Mouse (Mus musculus) limb, embryonic 11.5 days (tissue): ENCODE measurements around the gene Socs7. TPM values are rescaled to one million over a fixed set of nuclear protein-coding genes. Genes with fewer than 3 reads are reported as not detected.
"Not testable (repeated sequence)": the region's sequence is repeated elsewhere in the genome, so short reads cannot be mapped to it uniquely, and the experiment has no call there.

Source experiments
- ATAC-seq: fragments of 200-750 bp; cut with Nextera tagmentation; 2 replicates; pipeline ENCODE4 v1.8.0; 2017; ENCODE audit warnings: low read depth; ENCODE audit not compliant: insufficient number of reproducible peaks, low FRiP score, low TSS enrichment
- DNase-seq: peaks from one replicate; pipeline ENCODE4 v3.0.0-alpha.2; 2015; ENCODE audit warnings: low spot score
- H3K27ac ChIP-seq: fragments of 300-500 bp; sonication (generic); replicated peaks from 2 replicates; pipeline ENCODE4 v1.5.1; 2014; ENCODE audit warnings: low read depth, mild to moderate bottlenecking, low read length
- H3K27me3 ChIP-seq: fragments of 300-500 bp; sonication (generic); 2 replicates; pipeline ENCODE4 v1.6.1; 2014; ENCODE audit warnings: mild to moderate bottlenecking, low read length, mixed read lengths; ENCODE audit not compliant: control insufficient read depth, insufficient read depth
- H3K36me3 ChIP-seq: fragments of 300-500 bp; sonication (generic); 2 replicates; pipeline ENCODE4 v1.6.1; 2014; ENCODE audit warnings: mild to moderate bottlenecking, low read length, moderate library complexity, mixed read lengths; ENCODE audit not compliant: control insufficient read depth, insufficient read depth
- H3K4me1 ChIP-seq: fragments of 300-500 bp; sonication (generic); 2 replicates; pipeline ENCODE4 v1.6.1; 2014; ENCODE audit warnings: low read length, mixed read lengths; ENCODE audit not compliant: control insufficient read depth, insufficient read depth
- H3K4me2 ChIP-seq: fragments of 300-500 bp; sonication (generic); 2 replicates; pipeline ENCODE4 v1.6.1; 2014; ENCODE audit warnings: low read depth, mild to moderate bottlenecking, moderate library complexity; ENCODE audit not compliant: severe bottlenecking
- H3K4me3 ChIP-seq: fragments of 300-500 bp; sonication (generic); 2 replicates; pipeline ENCODE4 v1.5.1; 2014; ENCODE audit warnings: low read depth, low read length
- H3K9ac ChIP-seq: fragments of 300-500 bp; sonication (generic); 2 replicates; pipeline ENCODE4 v1.6.1; 2014; ENCODE audit warnings: mild to moderate bottlenecking, low read length
- H3K9me3 ChIP-seq: fragments of 300-500 bp; sonication (generic); 2 replicates; pipeline ENCODE4 v1.6.1; 2016; ENCODE audit warnings: low read length; ENCODE audit not compliant: control insufficient read depth
- WGBS: fragments of 180-500 bp; shearing (Covaris S2); extraction: QIAGEN DNeasy Blood & Tissue Kit; methylation state at CpG from one replicate; pipeline ENCODE4 v1.1.7; 2014; 5-methylcytosine and 5-hydroxymethylcytosine counted together
- polyA plus RNA-seq: library from polyadenylated mRNA; unstranded; fragments of >200 nt; fragmentation: Nextera tagmentation; extraction: Ambion mirVana; gene quantifications from 2 replicates; pipeline ENCODE4 v1.2.1, GENCODE M21; 2014

The Socs7 gene
- polyA plus RNA-seq = 2.1 and 2.2 TPM in 2 replicates

- DNase-seq (peak; percentile 96), ATAC-seq (peak; percentile 94)
- Histone ChIP-seq H3K4me2 (peak within 1 kb of the TSS; percentile 93), H3K4me1 (peaks cover 14% of the 10 kb centered on the region), H3K4me3 (peak within 1 kb of the TSS; percentile 64), H3K9me3 (no peaks in the 10 kb centered on the region), H3K27me3 (no peaks in the 10 kb centered on the region), H3K27ac (peak within 1 kb of the TSS; percentile 37; the same call in 1 of the 2 replicates), H3K9ac (peak within 1 kb of the TSS; percentile 93), H3K36me3 (no peaks in the 10 kb centered on the region)
- 1% methylated on average over 25 of the region's 81 CpGs for WGBS
Observed at GRCm38 (mm10) chr11:97361948-97362648, at the start of gene Socs7. Gene Socs7, plus strand, starts transcription at chr11:97362551.

- not testable (repeated sequence) for H3K4me3 ChIP-seq, H3K9ac ChIP-seq, H3K9me3 ChIP-seq, H3K27ac ChIP-seq, H3K27me3 ChIP-seq, H3K36me3 ChIP-seq, DNase-seq, H3K4me2 ChIP-seq, H3K4me1 ChIP-seq, ATAC-seq
- WGBS = 87% methylated on average over 1 of the region's 1 CpGs
Observed at GRCm38 (mm10) chr11:97312871-97313270, 49.5 kb upstream of the Socs7 start.

GRCm38 (mm10) chr11:97314110-97314509 is 48.2 kb upstream of the Socs7 start:
- DNase-seq (no peak), ATAC-seq (no peak)
- no peaks in the 10 kb centered on the region for H3K36me3 ChIP-seq
- H3K4me3 ChIP-seq = no peak overlapping the region
- H3K4me2 ChIP-seq = no peak overlapping the region
- no peak overlapping the region for H3K27ac ChIP-seq
- H3K9me3 ChIP-seq = no peaks in the 10 kb centered on the region
- no peak overlapping the region for H3K9ac ChIP-seq
- 92% methylated on average over 3 of the region's 3 CpGs for WGBS
- H3K27me3 ChIP-seq = 0 out of 2 replicates have a peak, but pooled peaks cover 3% of the 10 kb centered on the region
- H3K4me1 ChIP-seq = peaks cover 8% of the 10 kb centered on the region; the same call in 1 of the 2 replicates

GRCm38 (mm10) chr11:97314751-97315503 is 47.4 kb upstream of the Socs7 start:
- H3K4me3 ChIP-seq = peak overlapping the region; percentile 14; the same call in 1 of the 2 replicates
- H3K27me3 ChIP-seq = no peaks in the 10 kb centered on the region
- no peak for DNase-seq
- WGBS = 53% methylated on average over 8 of the region's 8 CpGs
- no peak overlapping the region; the same call in 1 of the 2 replicates for H3K27ac ChIP-seq
- H3K4me2 ChIP-seq = peak overlapping the region; percentile 24; the same call in 1 of the 2 replicates
- no peak for ATAC-seq
- H3K36me3 ChIP-seq = no peaks in the 10 kb centered on the region
- H3K9me3 ChIP-seq = no peaks in the 10 kb centered on the region
- H3K9ac ChIP-seq = no peak overlapping the region; the same call in 1 of the 2 replicates
- 0 out of 2 replicates have a peak, but pooled peaks cover 3% of the 10 kb centered on the region for H3K4me1 ChIP-seq

- no peaks in the 10 kb centered on the region for H3K36me3 ChIP-seq
- no peaks in the 10 kb centered on the region for H3K27me3 ChIP-seq
- peak; percentile 92 for ATAC-seq
- peak; percentile 99 for DNase-seq
- peak within 1 kb of the TSS; percentile 39 for H3K4me2 ChIP-seq
- 0 out of 2 replicates have a peak, but pooled peaks cover 1% of the 10 kb centered on the region for H3K4me1 ChIP-seq
- peak within 1 kb of the TSS; percentile 33 for H3K4me3 ChIP-seq
- H3K9me3 ChIP-seq = no peaks in the 10 kb centered on the region
- H3K9ac ChIP-seq = peak within 1 kb of the TSS; percentile 31; the same call in 1 of the 2 replicates
- under 1% methylated on average over 50 of the region's 50 CpGs for WGBS
- H3K27ac ChIP-seq = no peak within 1 kb of the TSS; the same call in 1 of the 2 replicates
Observed at GRCm38 (mm10) chr11:97315504-97316503, 46.5 kb upstream of the Socs7 start, which contains the start of gene Mrpl45. Gene Mrpl45, plus strand, starts transcription at chr11:97315716.

GRCm38 (mm10) chr11:97321197-97321596 is 41.2 kb upstream of the Socs7 start:
- H3K9ac ChIP-seq = no peak overlapping the region
- no peak overlapping the region for H3K4me2 ChIP-seq
- H3K36me3 ChIP-seq = peaks cover 9% of the 10 kb centered on the region; the same call in 1 of the 2 replicates
- H3K9me3 ChIP-seq = no peaks in the 10 kb centered on the region
- 95% methylated on average over 8 of the region's 8 CpGs for WGBS
- no peak for DNase-seq
- no peaks in the 10 kb centered on the region for H3K4me1 ChIP-seq
- H3K27ac ChIP-seq = no peak overlapping the region
- no peaks in the 10 kb centered on the region for H3K27me3 ChIP-seq
- no peak for ATAC-seq
- H3K4me3 ChIP-seq = no peak overlapping the region

GRCm38 (mm10) chr11:97321894-97322600 is 40.3 kb upstream of the Socs7 start:
- H3K4me3 ChIP-seq, H3K9me3 ChIP-seq, DNase-seq, H3K4me2 ChIP-seq, H3K27ac ChIP-seq, ATAC-seq, H3K27me3 ChIP-seq, H3K9ac ChIP-seq, H3K4me1 ChIP-seq: not testable (repeated sequence)
- WGBS = 83% methylated on average over 7 of the region's 8 CpGs
- peaks cover 13% of the 10 kb centered on the region; the same call in 1 of the 2 replicates for H3K36me3 ChIP-seq
